Mouse (Mus musculus) cerebellum, postnatal 25 days (tissue): ENCODE data around the gene Map3k14.
A peak's percentile ranks its signal among the peaks of the same experiment; 100 is the strongest.

ENCODE experiments used
- DNase-seq, 2 experiments: peaks; one replicate each; pipeline ENCODE4 v3.0.0; 2021; ENCODE audit warnings: mixed read lengths in 2 of 2

Map3k14 gene

GRCm38 (mm10) chr11:103174411-103174832 is 92.8 kb downstream of the Map3k14 start:
- DNase-seq, result no peak

- DNase-seq, result no peak
These were observed 93.4 kb downstream of the Map3k14 start for GRCm38 (mm10) chr11:103173771-103174344.

GRCm38 (mm10) chr11:103173041-103173770 is 94.1 kb downstream of the Map3k14 start:
- no peak for DNase-seq

- no peak for DNase-seq
These were observed 94.8 kb downstream of the Map3k14 start for GRCm38 (mm10) chr11:103172392-103173040.

GRCm38 (mm10) chr11:103171703-103172391 is 95.4 kb downstream of the Map3k14 start:
- DNase-seq, result peak in 1 of 2 experiments; percentile 34

- peak in 1 of 2 experiments; percentile 61 for DNase-seq
These were observed 96.0 kb downstream of the Map3k14 start for GRCm38 (mm10) chr11:103171286-103171620.

- DNase-seq, result peak; percentile 72 to 76
These were observed 96.6 kb downstream of the Map3k14 start, which contains the start of gene Fmnl1 for GRCm38 (mm10) chr11:103170494-103171285. Gene Fmnl1, plus strand, starts transcription at chr11:103171107.

GRCm38 (mm10) chr11:103170111-103170493 is 97.2 kb downstream of the Map3k14 start:
- DNase-seq, result no peak
